Mouse (Mus musculus) spleen, postnatal 14 days (tissue): Measurements from ENCODE around the gene Gatad2b.
A peak's percentile ranks its signal among the peaks of the same experiment; 100 is the strongest.
"Not testable (repeated sequence)": the region's sequence is repeated elsewhere in the genome, so short reads cannot be mapped to it uniquely, and the experiment has no call there.

Experiments
- DNase-seq, 2 experiments: peaks; one replicate each; pipeline ENCODE4 v3.0.0; 2021 to 2022; ENCODE audit warnings: low spot score in 2 of 2

Gatad2b gene

DNA sequence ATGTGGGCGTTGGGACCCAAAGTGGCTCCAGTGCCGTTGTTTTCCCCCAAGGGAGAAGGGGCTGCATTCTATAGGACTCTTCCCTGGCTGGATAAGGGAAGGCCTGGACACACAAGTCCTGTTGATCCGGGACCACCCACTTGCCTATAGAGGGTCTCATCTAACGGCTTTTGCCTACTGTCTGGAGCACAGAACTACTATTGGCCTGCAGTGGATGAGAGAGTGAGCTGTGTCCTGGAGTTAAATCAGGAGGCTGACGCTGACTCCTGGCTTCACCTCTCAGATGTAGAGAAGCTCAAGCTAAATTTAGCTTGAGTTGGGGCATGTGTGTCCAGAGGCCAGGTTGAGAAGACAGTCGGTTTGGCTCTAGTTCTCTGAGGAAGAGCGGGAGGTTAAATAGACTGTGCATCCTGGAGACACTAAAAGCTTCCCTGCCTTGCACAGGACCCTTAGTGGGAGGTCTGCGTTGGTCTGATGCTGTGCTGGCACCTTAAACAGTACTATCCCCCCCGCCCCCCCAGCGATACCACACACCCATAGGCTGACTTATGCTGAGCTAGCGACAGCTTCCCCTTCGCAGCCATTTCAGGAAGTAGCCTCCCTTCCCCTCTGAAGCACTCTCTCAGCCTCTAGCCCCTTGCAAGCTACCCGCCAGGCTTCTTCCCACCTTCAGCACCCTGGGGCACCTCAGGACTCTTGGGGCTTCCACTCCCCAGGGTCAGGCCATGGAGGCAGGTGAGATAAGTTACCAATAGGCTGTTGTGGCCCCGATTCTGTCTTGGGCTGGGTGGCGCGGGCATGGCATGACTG lies 26.8 kb upstream of the Gatad2b start:
- DNase-seq = peak in 1 of 2 experiments; percentile 41

DNA sequence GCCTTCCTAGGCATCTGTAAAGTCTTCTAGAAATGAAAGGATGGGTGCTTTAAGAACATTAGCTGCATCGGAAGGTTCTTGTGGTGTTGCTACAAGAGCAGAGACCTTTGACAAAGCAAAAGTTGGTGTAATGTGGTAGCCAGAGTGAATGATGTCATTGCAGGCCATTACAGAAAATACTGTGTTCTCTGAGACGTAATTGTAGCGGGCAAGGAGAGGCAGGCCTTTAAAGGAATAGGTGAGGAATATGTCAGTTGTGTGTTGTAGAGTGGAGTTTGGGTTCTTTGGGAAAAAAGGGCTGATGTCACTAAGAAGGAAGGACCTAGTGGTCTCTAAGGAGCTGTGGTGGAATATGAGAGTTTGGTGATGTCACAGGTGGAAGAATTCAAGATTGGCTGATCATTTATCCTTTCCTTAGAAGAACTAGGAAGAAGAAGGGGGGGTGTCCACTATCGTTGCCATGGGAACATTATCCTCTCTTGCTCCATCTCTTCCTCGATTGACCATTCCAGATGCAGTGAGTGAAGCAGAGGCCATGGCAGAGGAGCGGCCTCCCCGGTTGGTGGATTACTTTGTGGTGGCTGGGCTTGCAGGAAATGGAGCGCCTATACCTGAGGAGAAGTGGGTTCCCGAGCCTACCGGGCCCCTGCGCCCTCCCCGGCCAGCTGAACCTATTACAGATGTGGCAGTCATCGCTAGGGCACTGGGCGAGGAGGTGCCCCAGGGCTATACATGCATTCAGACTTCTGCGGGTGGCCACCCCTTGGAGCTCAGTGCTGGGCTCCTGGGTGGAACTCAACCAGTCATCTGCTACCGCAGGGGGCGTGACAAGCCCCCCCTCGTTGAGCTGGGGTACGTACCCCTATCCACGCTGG lies 25.8 kb upstream of the Gatad2b start:
- no peak for DNase-seq

GRCm38 (mm10) chr3:90268190-90268589 lies 24.8 kb upstream of the Gatad2b start:
- no peak for DNase-seq

GRCm38 (mm10) chr3:90268971-90269370 lies 24.0 kb upstream of the Gatad2b start:
- no peak for DNase-seq

DNA sequence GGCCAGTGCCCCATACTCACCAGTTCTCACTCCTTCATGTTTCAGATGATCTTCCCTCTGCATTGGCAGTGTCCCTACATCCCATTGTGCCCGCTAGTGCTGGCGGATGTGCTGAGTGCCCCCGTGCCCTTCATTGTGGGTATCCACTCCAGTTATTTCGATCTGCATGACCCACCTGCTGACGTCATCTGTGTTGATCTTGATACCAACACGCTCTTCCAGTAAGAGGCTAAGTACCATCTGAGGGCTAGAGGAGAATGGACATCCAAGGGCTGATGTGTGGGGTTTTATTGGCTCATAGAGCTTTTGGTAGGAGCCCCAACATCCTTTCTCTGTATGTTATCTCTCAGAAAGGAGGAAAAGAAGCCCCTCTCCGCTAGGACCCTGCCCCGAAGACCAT lies 22.2 kb upstream of the Gatad2b start:
- DNase-seq = no peak

GRCm38 (mm10) chr3:90272170-90272569 lies 20.8 kb upstream of the Gatad2b start:
- DNase-seq = no peak

DNA sequence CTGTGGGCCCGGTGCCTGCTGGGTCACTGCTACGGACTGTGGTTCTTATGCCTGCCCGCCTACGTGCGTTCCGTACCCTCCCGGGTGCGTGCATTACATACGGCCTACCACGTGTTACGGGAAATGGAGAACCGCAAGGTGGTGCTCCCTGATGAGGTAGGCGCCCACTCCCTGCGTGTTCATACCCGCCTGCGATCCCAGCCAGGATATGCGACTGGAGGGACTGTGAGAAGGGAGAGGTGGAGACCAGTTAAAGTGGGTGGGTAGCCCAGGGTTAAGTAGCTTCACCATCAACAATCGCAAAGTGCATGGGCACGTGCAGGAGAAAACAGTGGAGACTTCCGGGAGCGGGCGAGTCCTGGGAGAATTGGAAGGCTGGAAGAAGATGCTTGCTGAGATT lies 19.1 kb upstream of the Gatad2b start:
- no peak for DNase-seq

DNA sequence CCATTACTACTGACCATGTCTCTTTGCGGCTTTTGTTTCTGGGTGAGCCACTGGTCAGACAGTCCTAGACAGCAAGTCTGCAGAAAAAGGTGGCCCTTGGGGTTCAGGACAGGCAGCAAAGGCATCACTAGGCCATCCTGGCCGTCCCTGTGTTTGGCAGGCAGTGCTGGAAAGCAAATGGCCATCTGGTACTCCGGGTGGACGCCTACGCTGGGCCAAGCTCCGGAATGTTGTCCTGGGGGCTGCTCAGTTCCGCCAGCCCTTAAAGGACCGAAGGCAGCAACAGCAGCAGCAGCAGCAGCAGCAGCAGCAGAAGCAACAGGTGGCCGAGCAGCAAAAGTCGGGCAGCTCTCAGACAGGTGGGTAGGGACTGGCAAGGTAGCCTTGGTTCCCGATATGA lies 17.7 kb upstream of the Gatad2b start:
- no peak for DNase-seq

GRCm38 (mm10) chr3:90276858-90277257 lies 16.1 kb upstream of the Gatad2b start:
- DNase-seq = no peak

- DNase-seq = no peak
Measured at GRCm38 (mm10) chr3:90277793-90278192, 15.2 kb upstream of the Gatad2b start.

DNA sequence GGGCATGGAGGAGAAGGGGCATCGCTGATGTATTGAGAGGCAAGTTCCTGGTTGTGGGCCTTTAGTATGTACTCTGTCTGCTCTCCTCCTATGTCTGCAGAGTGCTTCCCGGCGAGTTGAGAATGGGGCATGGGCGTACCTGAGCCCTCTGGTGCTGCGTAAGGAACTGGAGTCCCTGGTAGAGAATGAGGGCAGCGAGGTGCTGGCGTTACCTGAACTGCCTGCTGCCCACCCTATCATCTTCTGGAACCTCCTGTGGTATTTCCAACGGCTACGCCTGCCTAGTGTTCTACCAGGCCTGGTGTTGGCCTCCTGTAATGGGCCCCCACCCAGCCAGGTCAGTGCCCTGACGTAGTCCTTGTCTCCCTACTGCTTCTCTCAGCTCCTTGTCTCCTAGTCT lies 14.8 kb upstream of the Gatad2b start:
- DNase-seq = no peak

DNA sequence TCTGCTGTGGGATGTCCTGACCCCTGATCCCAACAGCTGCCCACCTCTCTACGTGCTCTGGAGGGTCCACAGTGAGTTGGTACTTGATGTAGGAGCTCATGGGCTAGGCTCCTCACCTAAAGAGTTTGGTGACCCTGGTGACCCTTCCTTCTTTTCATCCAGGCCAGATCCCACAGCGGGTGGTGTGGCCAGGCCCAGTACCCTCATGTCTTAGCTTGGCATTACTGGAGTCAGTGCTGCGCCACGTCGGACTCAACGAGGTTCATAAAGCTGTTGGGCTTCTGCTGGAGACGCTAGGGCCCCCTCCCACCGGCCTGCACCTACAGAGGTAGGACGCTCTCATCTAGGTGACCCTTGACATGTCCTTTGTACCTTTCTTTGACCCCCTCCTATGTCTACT lies 13.8 kb upstream of the Gatad2b start:
- no peak for DNase-seq

DNA sequence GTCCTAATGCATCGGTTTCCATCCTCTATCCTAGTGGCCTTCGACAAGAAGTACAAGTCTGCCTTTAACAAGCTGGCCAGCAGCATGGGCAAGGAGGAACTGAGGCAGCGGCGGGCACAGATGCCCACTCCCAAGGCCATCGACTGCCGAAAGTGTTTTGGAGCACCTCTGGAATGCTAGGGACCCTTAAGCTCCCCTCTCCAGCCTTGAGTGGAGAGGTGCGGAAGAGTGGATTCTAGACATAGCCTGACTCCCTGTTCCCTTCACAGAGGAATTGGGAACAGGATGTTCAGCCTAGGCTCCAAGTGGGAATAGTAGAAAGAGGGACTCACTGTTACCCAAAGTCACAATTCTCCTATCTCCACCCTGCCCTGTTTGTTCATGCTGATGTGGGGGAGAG lies 13.2 kb upstream of the Gatad2b start:
- DNase-seq = no peak

DNA sequence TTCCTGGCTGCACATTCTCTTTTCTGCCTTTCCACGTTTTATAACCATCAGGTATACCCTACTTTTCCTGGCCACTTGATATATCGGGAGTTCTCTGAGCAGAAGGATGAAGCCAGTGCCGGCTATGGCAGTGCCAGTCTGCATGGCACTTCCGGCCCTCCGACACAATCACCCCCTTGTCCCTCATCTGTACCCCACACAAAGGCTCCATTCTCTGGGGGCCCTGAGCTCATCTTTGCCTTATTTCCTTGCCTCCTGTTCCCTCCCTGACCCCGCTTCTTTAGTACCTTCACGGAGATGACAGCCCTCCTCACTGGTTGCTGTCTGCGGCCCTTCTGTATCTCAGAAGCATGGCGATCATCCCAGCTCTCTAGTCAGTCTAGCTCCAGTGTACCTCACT lies 12.3 kb upstream of the Gatad2b start:
- DNase-seq = no peak

GRCm38 (mm10) chr3:90284150-90284549 lies 8.8 kb upstream of the Gatad2b start:
- DNase-seq = no peak

DNA sequence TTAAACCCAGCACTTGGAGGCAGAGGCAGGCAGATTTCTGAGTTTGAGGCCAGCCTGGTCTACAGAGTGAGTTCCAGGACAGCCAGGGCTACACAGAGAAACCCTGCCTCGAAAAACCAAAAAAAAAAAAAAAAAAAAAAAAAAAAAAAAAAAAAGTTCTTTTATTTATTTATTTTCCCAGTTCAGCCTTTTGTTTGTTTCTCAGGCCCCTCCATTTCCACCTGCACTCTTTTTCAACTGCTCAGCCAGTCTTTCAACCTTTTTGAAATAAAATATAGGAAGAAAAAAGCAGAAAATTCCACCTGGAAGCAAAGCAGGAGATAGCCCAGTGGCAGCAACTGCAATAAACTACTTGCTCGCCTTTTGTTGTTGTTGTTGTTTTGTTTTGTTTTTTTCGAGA lies 3.6 kb upstream of the Gatad2b start:
- DNase-seq = not testable (repeated sequence)

DNA sequence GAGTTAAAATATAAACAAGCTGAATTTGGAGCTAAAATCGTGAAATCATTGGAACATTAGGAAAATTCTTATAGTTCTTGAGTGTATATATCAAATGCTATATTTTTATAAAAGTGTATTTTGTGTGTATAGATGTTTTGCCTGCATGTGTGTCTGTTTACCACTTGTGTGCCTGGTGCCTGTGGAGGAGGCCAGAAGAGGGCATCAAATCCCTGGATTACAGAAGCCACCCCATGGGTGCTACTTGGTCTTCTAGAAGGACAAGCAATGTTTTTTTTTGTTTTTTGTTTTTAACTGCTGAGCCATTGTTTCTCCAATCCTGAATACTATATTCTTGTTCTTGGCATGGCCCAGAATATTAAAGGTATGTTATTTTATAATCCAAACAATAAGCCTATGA lies 2.4 kb upstream of the Gatad2b start:
- no peak for DNase-seq

GRCm38 (mm10) chr3:90291982-90292344 lies 1.0 kb upstream of the Gatad2b start:
- DNase-seq = no peak

DNA sequence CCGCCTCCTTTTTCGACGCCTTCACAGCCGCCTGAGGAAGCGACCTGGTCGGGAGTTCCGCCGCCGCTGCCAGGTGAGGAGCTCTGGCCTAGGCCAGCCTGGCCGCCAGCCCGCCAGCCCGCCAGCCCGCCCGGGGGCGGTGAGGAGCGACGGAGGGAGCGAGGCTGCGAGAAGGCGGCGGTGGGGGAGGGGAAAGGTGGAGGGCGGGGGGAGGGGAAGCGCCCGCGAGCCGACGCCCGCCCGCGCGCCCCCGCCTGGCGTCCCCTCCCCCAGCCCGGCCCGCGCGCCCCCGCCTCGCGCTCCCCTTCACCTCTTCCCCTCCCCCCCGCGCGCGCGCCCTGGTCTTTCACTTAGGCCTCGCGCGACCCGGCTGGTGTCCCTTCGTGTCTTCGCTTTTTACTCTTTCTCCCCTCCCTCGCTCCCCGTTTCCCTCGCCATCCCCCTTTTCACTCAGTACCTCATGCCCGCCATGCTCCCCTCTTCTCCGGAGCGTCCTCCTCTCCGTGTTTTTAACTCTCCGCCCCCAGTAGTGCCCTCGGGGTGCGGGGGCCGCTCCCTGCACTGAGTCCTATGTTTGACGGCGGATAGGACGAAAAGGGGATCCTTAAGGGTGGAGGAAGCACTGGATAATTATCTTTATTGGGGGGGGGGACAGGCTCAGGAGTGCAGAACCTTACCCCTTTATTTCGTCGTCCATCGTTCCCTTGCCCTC lies 530 bp downstream of the Gatad2b start:
- peak; percentile 38 to 55 for DNase-seq

GRCm38 (mm10) chr3:90294064-90294440 lies 1.1 kb downstream of the Gatad2b start:
- DNase-seq = no peak

GRCm38 (mm10) chr3:90294651-90295050 lies 1.7 kb downstream of the Gatad2b start:
- no peak for DNase-seq

GRCm38 (mm10) chr3:90305801-90306200 lies 12.8 kb downstream of the Gatad2b start:
- no peak for DNase-seq
